Mouse (Mus musculus) cerebellum, adult 11 months (tissue): Measurements from ENCODE around the gene Stk32b.

Experiments
- DNase-seq: peaks from one replicate; pipeline ENCODE4 v3.0.0; 2022

The Stk32b gene

DNA sequence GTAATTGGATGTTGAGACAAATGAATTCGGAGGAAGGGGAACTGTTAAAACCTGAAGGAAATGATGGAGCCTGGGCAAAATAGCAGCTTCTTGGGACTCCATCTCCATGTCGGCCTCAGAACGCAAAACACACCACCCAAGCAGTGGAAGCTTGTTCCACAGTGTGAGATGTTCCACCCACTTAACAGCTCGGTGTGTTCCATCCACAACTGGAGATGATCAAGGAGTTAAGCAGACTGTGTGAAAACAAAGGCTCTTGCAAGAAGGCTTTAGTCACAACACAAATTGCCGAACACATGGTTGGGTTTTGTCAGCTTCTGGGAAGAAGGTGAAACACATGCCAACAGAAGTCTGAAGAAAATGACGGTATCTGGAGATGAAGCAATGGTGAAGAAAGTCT, 59.2 kb downstream of the Stk32b start:
- DNase-seq, result no peak

DNA sequence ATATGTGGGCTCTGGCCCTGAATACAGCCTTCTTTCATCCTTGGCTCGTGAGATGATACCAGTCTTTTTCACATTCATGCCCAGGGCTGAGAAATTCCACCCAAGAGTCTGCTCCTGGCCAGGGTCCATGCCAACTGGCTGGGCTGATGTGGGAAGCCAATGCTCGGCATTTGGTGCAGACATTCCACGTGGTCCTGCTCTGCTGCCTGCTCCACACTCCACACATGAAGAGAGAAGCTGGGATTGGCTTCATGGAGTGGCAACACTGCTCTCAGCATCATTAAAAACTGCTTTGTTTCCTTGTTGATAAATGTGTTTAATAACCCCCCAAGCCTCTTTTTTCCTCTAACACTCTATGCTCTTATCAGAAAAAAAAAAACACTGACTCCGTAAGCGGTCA, 61.8 kb downstream of the Stk32b start:
- DNase-seq, result no peak

DNA sequence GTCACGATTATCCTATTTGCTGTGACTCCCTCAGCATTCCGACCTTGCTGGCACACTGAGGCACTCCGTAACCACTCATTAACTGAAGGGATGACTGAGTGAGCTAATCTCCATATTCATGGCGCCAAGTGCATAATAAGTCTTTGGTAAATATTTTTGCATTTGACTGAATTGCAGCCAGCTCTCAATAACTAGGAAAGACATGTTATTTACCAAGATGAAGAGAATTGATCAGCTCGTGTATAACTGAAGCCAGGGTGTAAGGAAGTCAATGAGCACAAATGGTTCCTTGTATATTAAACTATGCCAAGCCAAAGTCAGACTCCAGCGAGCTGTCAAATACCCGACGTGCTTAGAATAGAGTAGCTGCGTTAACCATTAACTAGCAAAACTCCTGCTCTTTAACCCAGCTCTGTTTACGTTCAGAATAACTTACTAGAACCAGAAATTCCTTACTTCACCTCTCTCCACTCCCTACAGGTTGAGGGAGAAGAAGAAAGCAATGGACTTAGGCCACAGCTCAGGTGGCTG, 66.2 kb downstream of the Stk32b start:
- DNase-seq, result no peak

DNA sequence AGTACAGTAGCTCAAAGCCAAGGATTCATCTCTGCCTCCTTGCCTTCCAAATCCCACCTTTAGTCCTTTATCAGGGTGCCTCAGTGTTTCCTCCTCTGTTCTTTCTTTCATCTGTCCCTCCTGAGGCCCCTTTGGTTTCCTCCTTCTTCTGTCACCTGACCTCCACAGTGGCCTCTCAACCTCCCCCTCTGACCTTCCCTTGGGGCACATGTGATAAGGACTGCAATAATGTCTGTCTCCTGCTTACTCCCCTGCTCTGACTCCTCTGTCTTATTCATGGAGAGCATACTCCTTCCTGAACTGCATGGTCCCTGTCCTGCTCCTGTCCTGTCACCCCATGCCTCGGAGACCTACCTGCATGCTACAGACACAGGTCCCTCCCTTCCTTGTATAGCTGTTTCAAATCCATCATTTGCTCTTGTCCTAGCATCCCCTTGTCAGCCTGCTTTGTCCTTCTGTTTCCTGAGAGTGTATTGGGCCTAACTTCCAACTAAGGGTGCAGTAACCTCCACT, 66.8 kb downstream of the Stk32b start:
- no peak for DNase-seq

DNA sequence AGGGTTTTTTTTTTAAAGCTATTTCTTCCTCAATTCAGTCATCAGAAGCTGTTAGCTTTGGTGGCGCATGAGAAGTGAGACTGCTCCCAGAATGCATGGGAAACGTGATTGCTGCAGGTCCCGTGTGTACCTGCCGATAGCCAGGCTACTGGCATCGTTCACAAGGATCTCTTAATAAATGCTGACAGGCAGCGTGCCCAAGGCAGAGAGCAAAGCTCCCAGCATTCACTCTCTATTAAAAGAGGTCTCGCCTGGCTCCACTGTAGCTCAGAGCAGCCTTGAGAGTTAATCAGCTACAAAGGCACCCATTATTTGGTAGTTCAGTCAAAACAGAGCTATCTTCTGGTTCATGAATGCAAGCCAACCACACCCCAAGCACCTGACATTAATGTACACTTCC, 72.9 kb downstream of the Stk32b start:
- no peak for DNase-seq

DNA sequence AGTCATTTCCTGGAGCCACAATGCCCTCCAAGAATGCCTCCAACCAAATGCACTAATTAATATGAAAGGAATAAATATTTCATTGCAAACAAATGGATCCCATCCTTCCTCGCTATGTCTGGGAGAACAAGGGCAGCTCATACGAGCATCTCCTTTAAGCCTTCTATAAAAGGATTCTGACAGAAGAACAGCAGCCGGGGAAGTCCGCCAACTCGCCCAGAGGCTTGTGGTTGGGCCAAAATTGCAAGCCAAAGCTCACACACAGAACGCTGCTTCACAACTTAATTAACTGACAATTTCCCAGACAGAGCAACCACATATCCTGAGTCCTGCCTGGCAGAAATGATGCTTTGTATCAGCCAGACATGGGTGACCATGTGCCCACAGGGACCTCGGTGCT, 74.5 kb downstream of the Stk32b start:
- DNase-seq, result no peak

DNA sequence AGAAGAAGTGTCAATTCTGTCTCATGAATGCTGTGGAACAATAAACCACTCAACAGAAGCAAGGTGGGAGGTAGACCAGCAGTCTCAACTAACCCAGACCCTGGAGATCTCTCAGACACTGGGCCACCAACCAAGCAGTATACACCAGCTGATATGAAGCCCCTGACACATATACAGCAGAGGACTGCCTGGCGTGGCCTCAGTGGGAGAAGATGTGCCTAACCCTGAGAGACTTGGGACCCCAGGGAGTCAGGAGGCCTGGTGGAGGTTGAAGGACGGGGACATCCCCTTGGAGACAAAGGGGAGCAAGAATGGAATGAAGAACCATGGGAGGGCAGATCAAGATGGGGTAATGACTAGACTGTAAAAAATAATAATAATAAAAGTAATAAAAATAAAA, 82.2 kb downstream of the Stk32b start:
- DNase-seq, result no peak

DNA sequence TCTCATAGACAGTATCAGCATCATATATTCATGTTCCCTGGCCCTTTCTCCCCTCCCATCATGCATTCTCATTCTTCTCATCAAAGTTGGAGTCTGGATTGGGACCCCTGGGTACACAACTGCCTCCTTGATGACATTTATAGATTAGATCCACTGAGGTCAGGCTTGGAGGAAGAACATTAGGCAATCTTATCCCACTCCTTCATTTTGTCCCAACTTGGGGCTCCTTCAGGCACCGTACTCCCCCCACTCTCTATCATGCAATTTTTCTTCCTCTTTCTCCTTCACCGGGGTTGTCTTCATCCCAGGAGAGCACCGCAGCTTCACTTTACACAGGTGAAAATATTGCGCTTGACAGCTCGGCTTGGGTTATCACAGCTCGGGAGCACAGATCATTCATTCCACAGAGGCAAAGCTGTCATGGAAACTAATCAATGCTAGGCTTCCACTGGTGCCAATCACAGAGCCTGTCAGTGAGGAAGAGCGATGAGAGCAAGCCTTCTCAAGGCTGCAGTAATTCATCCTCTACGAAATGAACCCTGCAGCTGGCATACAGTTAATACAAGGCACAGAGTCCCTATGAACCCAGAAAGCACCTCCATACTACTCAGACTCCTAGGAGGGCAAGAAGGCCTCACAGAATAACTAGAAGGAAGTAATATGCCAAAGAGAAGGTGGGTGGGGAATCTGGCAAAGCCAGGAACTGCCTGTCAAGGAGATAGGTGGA, 89.4 kb downstream of the Stk32b start:
- DNase-seq, result no peak

DNA sequence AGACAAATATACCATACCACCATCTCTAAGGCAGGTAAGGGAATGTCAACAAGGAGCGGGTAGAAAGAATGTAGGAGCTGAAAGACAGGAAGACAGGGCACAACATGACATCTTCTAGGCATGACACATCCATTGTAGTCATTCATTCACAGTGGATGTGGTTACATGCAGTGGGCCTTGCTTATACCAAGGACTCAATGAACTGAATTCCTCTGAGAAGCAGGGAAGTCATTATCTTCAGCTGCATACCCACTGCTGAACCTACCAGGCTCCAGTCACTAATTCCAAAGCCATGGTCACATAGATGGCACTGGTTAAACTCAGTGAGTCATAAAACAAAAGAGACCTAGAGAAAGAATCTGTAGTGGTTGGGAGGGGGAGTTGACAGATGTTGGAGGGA, 105.1 kb downstream of the Stk32b start:
- DNase-seq, result no peak

DNA sequence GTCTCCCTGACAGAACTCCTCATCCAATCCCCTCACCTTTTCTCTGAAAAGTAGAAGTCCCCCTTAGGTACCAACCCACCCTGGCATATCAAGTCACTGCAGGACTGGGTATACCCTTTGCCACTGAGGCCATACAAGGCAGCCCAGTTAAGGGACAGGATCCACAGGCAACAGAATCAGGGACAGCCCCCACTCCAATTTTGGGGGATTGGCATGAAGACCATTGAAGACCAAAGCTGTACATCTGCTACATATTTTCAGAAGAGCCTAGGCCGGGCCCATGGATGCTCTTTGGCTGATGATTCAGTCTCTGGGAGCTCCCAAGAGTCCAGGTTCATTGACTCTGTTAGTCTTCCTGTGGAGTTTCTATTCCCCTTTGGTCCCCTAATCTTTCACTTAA, 117.4 kb downstream of the Stk32b start:
- no peak for DNase-seq

DNA sequence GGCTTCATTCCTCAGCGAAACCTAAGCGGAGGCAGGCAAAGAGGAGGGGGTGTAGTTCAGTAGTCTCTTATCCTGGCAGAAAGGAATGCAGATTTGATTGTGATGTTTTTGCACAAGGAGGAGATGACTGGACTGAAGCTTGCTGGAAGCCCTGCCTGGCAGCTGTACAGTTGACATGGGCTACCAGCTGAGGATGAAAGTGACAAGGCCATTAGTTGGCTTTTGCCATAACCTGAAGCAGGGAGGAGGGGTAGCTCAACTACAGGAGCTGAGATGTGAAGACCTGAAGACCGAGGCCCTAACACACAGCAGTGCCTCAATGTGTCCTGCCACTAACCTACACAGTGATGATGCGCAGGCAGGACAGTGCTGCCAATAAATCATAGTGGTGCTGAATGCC, 118.7 kb downstream of the Stk32b start:
- no peak for DNase-seq

DNA sequence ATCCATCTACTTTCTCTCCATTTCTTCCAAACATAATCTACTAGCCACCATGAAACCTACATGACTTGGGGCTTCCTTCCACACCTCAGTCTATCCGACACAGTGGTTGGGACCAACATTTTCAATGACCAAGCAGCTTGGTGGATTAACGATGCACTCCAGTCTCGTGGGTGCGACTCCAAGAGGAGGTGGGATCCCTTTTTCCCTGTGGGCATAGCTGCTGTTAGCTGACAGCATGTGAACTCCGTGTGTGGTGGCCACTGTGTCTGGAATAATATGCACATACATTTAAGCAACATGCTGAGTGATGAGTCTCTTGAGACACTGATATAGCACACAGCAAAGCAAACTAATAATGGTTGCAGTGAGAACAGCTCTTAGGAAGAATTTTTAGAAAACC, 124.6 kb downstream of the Stk32b start:
- no peak for DNase-seq

DNA sequence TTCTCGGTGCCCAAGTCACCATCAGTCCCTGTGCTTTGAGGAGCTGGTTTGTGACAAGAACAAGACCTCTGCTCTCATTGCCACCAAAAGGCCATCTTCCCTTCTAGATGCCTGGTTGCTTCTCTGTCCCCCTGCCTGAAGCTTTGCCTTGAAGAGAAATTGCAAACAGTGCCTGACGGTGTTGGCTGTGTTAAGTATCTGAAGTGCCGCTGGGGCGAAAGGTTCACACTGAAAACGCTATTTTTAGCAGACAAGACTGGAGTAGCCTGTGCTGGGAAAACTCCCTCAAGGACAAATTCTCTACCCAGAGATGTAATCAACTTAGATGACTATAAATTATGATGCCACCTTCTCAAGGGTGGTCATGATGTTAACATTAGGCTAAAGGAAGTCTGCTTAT, 129.1 kb downstream of the Stk32b start:
- DNase-seq, result no peak

DNA sequence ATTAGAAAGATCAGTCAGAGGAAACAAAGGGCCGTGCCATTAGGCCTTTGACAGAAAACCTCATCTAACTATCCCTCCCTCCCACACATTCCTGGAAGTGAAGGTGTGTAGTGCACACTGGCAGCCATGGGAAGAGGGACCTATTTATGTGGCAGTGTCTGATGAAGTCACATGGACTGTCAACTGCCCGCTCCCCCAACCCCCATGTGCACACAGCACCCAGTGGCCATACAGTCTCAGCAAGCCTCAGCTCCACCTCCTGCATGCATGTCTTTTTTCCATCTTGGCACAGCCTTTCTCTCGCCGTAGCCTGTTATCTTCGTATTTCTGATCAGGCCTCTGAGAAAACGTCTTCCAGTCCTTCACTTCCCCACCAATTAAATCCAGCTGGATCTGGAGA, 130.9 kb downstream of the Stk32b start:
- no peak for DNase-seq

DNA sequence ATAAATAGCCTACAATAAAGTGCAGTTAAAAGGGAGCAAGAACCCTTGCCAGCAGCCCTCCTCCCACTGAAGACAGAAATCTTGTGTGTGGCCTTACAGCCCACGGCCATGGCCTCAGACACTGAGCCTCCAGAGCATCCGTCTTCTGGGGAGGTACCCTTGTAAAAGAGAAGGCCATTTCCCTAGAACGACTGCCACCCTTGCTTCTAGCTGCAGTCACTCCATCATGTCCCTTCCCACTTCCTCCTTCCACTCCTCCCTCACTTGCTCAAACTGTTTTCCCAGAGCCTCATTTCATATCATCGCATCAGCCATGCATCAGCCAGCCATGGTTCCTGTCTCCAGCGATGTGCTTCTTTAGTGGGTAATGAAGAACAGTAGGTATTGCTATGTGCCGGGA, 141.5 kb downstream of the Stk32b start:
- no peak for DNase-seq

DNA sequence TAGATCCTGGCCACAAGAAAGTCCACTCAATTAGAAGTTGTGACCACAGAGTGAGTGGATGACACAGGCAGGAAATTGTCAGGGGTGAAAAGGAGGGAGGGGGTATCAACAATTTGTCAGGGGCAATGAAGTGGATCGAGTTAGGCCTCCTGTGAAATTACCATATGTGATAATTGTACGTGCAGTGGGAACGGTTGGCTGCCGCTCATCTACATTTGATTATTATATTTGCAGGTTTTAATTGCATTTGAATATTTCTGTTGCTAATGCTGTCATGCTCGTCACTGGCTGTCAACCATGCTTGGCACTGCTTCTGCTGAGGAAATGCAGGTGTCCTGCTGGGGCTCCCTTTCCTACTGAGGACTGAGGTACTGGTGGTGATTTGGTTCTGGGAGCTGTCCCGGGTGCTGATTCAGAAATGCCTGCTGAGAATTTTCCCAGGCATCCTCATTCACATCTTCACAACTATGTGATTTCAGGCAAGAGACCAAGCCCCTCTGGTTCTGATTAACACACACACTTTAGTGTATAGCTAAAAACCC, 159.6 kb downstream of the Stk32b start:
- no peak for DNase-seq

DNA sequence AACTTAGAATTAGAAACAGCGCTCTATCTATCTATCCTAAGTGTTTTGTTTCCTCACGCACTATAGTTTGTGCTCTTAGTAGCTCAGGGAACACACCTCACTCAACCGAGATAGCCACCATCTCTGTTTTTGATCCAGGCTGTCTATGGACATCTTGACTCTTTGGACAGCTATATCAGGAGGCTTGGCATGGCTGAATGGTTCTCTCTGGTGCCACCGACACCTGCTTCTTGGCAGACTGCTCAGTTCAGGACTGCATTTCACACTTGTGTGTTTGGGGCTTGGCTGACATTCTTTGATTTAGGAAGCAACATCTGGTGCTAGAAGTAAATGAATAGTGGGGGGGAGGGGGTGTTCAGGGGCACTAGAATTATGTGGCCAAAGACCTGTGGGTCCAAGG, 162.7 kb downstream of the Stk32b start:
- no peak for DNase-seq

DNA sequence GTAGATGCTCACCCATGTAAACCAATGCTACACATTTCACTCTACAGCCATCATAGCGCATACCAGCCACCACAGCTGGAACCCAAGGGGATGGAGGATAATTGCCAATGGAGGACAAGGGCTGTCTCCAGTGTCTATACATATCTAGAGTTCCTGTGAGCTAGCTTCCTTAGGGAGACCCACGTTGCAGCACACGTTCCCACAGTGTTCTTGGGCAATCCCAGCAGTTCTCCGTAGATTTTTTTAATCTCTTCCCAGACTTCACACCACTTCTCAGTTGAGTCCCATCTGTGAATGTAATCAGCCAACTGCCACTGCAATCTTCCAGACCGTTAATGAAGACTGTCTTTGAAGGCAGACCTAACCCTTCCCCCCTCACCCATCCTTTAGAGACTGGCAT, 165.3 kb downstream of the Stk32b start:
- DNase-seq, result no peak

DNA sequence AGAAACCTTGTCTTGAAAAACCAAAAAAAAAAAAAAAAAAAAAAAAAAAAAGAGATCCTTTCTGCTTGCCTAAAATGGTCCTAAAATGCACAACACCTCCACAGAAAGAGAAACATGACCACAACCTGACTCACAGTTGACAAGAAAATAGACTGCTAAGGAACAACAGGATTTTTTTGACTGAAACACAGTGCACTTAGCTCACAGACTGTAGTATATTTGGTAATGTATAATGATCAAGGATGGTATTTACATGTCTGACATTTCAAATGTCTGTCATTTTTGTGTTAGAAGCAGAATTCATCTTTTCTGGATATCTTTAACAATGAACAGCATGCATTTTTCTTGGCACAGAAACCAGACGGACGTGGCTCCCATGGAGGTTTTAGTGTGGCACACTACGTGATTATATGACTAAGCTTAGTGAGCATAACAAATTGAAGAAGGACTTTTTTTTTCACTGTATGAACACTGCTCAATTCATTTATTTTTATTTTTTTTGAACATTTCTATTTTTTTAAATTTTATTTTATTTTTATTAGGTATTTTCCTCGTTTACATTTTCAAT, 181.2 kb downstream of the Stk32b start:
- DNase-seq, result no peak

DNA sequence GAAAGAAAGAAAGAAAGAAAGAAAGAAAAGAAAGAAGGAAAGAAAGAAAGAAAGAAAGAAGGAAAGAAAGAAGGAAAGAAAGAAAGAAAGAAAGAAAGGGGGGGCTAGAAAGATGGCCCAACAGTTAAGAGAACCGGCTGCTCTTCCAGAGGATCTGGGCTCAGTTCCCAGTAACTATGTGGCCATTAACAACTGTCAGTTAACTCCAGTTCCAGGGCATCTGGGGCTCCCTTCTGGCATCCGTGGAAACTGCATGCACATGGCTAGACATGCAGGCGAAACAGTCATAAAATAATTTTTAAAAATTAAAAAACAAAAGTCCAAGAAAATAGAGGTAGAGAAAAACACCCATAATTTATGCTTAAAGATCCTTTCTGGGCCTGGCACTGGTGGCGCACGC, 181.7 kb downstream of the Stk32b start:
- DNase-seq, result no peak

DNA sequence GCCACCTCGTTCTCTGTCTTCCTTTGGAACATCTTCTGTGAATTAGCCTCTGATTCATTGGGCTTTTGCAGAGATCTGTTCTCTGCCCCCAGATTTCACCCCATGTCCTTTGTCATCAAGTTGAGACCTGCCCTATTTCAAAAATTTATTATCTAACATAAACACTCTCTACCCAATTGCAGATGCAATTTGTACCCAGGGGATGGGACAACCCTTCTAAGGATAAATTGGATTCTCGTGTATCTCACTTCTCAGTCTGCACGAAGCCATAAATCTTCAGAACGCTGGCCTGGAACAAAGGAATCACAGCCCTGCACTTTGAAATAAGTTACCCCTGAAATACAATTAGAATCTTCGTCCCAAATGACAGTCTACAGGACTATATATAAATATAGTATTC, 191.6 kb downstream of the Stk32b start:
- no peak for DNase-seq

DNA sequence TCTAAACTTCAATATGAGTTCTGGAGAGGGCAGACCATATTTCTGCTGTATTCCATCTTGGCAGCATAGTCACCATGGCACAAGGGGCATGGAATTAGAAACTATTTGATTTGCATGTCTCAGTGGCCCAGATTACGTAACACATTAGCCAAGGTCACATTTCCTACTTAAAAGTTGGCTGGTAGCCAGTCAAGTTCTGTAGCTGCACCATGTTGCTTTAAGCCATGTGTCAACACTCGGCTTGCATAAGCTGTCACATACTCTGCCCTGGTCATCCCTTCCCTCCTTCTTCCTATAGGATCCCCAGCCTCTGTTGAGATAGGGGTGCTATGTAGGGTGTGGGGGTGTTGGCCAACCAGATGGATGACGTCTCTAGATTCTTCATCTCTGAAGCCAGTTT, 196.5 kb downstream of the Stk32b start:
- no peak for DNase-seq

DNA sequence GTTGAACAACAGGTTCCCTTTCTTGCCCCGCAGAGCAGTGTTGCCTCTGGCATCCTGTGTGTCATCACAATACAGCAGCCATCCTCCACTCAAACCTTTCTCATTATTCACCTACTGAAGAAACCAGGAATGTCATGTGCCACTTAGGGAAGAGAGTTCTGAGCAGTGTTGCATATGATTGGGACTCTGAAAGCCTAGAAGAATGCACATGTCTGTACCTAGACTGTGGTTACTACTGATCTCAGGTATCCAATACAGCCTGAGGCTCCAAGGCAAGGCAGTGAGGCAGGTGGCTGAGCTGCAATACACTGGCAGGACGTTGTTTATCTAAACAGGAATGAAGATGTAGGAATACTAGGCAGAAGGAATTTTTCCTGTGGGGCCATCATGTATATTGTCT, 204.5 kb downstream of the Stk32b start:
- no peak for DNase-seq

DNA sequence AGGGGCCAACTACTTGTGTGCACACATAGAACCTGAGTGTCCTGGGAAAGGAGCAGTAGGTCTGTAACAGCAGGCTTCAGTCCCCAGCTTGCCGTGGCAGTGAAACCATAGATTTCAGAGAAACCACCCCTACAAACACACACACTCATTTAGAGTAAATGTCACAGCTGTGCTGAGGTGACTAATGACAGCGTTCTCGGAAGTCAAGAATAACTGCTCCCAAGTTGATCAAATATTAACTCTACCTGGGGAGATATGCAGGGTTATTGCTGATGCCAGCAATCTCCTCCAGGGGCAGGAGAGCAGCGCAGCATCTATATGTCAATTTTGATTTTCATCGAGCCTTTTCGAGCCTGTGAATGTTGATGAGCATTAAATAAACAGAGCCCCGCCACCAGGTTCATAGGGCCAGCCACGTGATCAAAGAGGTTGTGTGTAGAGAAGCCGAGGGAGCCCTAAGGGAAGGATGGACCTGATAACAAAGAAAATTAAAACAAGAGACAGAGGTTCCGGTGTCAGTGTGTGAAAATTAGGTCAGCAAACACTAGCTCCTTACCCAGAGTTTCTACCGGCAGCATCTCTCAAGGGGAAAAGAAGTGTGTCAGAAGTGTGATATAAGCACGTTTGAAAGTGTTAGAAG, 210.0 kb downstream of the Stk32b start:
- DNase-seq, result no peak
